Mouse (Mus musculus) urinary bladder, postnatal 10 days (tissue): ENCODE measurements around the gene Bdkrb2.

Experiments used
- DNase-seq: peaks from one replicate; pipeline ENCODE4 v3.0.0; 2022; ENCODE audit warnings: low spot score

Bdkrb2 gene

DNA sequence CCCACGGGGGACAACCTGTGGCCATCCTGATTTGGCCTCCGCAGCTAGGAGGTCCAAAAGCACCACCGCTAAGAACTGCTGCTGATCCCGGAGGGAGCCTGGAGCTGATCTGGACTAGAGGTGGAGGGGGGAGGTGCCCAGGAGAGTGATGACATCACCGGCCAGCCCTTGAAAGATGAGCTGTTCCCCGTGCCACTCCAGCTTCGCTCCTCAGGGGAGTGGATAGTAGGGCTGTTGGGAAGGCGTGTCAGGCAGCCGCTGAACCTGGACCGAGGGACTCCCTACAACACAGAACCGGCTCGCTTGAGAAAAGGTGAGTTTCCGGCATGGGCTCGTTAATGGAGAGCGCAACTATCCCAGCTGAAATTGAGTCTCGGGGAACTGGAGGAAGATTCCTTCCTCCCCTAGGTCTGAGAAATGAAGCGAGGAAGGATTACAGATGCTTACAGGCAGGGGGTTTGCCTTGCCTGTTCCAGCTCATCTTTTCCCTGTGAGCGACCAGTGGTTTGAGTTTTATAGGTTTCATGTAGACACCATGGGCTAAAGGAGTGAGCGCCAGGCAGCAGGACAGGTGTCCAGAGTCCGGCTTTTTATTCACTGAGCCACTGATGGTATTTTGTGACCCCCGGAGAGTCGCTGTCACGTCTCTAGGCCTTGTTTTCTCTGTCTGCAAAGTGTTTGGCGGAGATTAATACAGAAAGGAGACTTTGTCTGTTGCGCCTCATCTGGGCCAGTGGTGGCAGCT, at the start of gene Bdkrb2:
Gene Bdkrb2 (plus strand): TSS at position 291 of the 745 bp plus-strand sequence.
- no peak for DNase-seq

DNA sequence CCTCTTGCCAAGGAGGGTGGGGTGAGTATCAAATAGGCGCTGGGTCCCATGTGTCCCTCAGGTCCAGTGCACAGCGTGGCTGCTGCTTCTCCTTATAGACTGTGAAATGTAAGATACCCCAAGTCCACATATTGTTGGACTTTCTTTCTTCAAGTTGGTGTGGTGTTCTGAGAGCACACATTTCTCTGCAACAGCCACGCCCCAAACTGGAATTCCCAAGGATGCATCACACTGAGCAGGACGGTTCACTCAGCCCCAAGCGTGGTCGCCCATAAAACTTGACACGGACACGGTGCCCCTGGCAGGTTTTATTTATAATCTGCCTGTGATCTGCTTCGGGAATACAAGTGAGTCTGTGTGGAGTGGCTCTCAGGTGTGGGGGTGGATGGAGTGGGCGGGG, 48.9 kb upstream of the Bdkrb2 start:
- DNase-seq = no peak

- no peak for DNase-seq
These were observed 45.9 kb upstream of the Bdkrb2 start for GRCm38 (mm10) chr12:105517026-105517675.

GRCm38 (mm10) chr12:105519851-105520250, 43.2 kb upstream of the Bdkrb2 start:
- DNase-seq = no peak

DNA sequence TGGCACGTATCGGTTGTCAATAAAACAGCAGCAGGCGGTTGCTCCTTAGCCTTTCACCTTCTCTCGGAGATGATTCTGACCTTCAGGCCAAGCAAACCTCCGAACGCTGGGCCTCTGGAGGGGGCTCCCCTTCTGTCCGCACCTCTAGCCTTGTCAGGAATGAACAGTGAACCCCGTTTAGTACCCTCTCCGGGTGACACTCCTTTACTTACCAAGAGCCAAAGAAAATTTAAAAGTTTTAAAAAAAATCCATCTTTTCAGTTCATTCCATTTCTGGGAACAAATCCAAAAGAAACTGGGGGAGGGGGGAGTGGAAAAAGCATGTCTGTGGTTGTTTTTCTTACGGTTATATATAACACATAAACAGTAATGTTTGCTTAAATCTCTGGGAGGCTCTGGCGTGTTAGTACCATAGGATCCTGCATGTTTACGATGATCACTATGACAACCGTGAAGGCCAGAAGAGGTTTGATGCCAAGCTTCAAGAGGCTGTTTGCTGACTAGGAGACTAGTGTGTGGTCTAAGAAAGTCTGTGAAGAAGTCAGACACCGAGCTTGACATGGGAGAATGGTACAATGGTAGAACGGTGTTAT, 41.8 kb upstream of the Bdkrb2 start:
- DNase-seq = no peak

- DNase-seq = no peak
These were observed 39.3 kb upstream of the Bdkrb2 start for GRCm38 (mm10) chr12:105523737-105524136.

DNA sequence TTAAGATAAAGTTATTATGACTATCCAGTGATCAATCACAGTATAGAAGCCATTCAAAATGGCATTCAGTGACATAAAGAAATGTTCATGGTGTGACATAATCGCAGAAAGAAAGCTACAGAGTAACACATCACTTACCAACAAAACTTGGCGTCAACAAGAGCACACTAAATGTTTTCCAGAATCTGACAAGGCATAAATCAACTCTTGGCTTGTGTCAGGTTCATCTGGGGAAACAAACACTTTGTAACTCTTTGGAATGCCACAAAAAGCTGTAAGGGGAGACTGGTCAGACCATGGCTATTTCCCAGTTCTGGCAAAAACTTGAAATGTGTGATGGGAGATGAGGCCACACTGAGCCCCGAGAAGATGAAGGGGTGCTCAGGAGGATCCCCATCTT, 36.8 kb upstream of the Bdkrb2 start:
- DNase-seq = no peak

DNA sequence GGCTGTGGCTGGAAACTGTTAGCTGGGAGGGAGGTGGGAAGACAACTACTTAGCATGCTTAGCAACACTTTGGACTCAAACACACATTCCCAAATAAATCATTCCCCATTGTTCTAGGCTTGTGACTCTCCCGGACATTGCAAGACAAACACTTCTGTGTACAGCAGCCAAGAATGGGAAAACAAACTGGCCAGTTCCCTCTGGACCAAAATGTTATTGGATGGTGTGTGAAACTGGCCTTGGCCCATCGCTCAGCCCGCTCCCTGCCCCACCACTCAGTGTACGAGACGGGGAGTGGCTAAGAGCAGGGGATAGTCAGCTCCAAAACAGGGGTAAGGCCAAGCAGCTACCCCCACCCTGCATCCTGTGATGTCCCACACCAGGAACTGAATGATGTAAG, 36.2 kb upstream of the Bdkrb2 start:
- DNase-seq = no peak

GRCm38 (mm10) chr12:105529545-105529944, 33.5 kb upstream of the Bdkrb2 start:
- no peak for DNase-seq

GRCm38 (mm10) chr12:105531724-105532371, 31.2 kb upstream of the Bdkrb2 start:
- DNase-seq = no peak

DNA sequence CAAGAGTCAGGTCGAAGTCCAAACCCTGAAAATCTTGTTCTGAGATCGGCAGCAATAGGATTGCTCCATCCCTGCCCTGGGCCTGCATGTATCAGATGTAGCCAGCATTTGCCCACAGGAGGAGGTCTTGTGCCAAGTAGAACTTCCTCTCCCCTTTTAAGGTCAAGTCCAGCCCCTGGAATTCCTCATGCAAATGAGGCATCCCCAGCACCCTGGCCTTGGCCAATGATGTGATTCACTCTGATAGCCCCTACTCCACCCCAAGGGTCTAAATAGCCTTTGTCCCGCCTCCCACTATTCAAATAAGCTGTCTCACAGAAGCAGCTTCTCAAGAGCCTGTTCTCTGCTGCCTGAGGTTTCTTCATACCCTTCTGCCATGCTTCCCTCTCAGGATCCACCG, 28.2 kb upstream of the Bdkrb2 start:
- no peak for DNase-seq

GRCm38 (mm10) chr12:105535968-105536760, 26.9 kb upstream of the Bdkrb2 start:
- DNase-seq = no peak

- DNase-seq = no peak
These were observed 25.9 kb upstream of the Bdkrb2 start for GRCm38 (mm10) chr12:105537162-105537561.

- DNase-seq = no peak
These were observed 23.4 kb upstream of the Bdkrb2 start for GRCm38 (mm10) chr12:105539649-105540048.

DNA sequence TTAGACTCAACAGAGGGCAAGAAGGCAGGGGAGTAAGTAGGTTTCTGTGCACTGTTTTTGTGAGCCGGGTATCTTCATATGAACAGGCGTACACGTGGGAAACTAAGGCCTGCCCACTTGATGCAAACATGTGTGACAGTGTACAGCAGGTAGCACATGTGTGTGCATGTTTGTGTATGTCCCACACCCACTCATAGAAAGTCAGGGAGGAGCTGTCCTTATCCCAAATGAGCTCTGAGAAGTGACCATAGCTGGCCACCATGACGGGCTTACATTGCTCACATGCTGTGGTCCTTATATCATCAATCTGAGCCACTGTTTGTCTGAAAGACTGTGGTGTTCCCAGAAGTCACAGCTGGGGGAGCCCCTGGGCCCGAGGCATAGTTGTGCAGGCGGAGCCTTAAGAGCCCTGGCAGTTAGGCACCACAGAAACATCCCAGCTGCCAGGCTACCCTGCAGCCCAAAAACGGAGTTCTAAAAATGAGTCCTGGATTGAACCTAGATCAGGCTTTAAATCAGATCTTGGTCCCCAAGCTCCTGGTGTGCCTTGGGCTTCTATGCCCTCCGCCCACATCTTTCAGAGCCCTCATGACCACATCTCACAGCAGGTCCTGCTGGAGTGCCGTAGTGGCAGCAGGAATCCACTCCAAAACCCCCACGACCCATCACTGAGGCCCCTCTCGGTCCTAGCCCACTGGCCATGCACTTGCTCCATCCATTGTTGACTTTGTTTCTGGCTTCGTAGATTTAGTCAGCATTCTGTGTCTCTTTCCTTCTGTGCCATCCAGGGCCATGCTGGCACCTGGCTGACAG, 21.2 kb upstream of the Bdkrb2 start:
- DNase-seq = no peak

- DNase-seq = no peak
These were observed 20.5 kb upstream of the Bdkrb2 start for GRCm38 (mm10) chr12:105542513-105542912.

DNA sequence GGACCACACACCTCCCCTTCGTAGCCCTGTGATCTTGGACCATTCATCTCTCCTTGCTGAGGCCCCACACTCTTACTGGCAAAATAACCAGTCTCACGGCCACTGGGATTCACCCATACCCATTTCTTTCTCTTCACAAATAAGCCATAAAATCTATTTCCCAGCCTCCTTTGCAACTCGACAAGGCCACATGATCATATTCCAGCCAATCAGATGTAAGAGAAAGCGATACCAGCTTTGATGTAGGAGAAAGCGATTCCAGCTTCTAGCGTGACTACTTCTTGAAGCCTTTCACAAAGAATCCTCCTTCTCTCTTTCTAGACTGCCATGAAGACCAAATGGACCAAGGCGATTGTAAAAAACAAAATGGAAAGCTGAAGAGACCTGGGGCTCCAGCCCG, 19.9 kb upstream of the Bdkrb2 start:
- no peak for DNase-seq

DNA sequence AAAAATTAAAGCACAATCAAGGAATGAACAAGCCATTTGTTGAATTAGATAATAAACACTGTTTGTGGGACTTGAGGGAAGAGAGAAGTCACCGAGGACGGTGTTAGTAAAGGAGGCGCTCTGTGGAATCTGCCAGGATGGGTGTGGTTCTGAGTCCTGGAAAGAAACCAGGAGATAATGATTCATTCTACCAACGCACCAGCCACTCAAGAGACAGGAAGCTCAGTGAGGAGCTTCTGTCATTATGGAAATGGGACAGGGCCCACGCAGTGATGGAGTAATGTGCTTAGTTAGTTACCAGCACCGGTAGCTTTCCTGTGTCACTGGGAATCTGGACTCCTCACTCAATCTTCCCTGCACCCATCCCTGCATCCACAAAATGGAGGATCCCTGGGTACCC, 19.3 kb upstream of the Bdkrb2 start:
- DNase-seq = no peak

DNA sequence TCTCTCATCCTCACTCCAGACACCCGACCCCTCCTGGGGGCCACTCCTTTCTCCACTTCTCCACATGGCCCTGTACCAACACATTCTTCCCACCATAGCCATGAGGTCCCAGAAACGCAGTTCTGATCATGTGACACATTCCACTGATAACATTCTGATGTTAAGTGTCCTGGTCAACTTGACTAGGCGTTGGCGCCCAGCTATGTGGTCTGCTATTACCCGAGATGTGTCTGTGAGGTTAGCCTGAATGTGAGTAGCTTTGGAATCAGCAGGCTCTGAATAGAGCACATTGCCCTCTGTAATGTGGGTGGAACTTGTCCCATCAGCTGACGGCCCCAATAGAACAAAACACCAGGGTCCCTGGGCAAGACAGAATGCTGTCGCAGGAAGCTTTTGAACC, 18.2 kb upstream of the Bdkrb2 start:
- no peak for DNase-seq

GRCm38 (mm10) chr12:105545696-105546435, 17.2 kb upstream of the Bdkrb2 start:
- no peak for DNase-seq
